Mouse (Mus musculus): ENCODE measurements around the gene Car1. TPM values are rescaled to one million over a fixed set of nuclear protein-coding genes. Genes with fewer than 3 reads are reported as not detected.
"Not testable (repeated sequence)": the region's sequence is repeated elsewhere in the genome, so short reads cannot be mapped to it uniquely, and the experiment has no call there.

Car1 gene
- total and polyA plus RNA-seq, 2 experiments from 2014 or later: 0.17 TPM; not detected in 1

DNA sequence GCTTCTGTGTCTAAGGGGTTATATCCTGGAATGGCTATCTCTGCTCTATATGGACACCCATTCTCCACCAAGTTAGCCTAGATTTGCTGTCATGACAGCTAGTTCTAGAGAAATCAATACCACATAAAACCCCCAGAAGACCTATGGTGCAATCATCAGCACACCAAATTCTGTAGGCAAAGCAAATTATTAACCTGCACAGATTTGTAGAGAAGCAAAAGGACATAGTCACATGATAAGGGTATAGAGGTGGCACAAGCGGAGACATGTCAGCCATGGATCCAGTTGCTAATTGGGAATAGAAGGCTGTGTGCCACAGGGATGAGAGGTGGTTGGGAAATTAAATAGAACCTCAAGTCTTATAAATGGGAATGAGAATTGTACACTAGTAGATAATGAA, 30.8 kb upstream of the Car1 start:
- DNase-seq (ENCODE audit: low spot score) (no peak), ATAC-seq (ENCODE audit: low FRiP score) (no peak)
- TF ChIP-seq CTCF (IDR thresholded peaks at IDR 0.05): no peak
- Histone ChIP-seq H3K4me1 (ENCODE audit: insufficient read depth, low read length) (no peaks in the 10 kb centered on the region), H3K9me3 (ENCODE audit: low read length) (no peaks in the 10 kb centered on the region), H3K4me3 (ENCODE audit: low read depth, low read length) (no peak overlapping the region), H3K27ac (ENCODE audit: low read depth, low read length) (no peak overlapping the region), H3K27me3 (ENCODE audit: insufficient read depth, low read length) (no peaks in the 10 kb centered on the region), H3K36me3 (ENCODE audit: insufficient read depth, low read length) (no peaks in the 10 kb centered on the region), H3K4me2 (ENCODE audit: low read depth, low read length, poor library complexity, severe bottlenecking) (no peak overlapping the region), H3K9ac (replicated peaks; ENCODE audit: low read length, poor library complexity, severe bottlenecking) (no peak overlapping the region)
- 98% methylated on average over 1 of the region's 1 CpGs for WGBS

- TF ChIP-seq CTCF (IDR thresholded peaks at IDR 0.05): no peak
- Histone ChIP-seq H3K27ac (ENCODE audit: low read depth, low read length) (no peak overlapping the region), H3K4me2 (ENCODE audit: low read depth, low read length, poor library complexity, severe bottlenecking) (no peak overlapping the region), H3K4me3 (ENCODE audit: low read depth, low read length) (no peak overlapping the region), H3K9me3 (ENCODE audit: low read length) (no peaks in the 10 kb centered on the region), H3K4me1 (ENCODE audit: insufficient read depth, low read length) (no peaks in the 10 kb centered on the region), H3K9ac (replicated peaks; ENCODE audit: low read length, poor library complexity, severe bottlenecking) (no peak overlapping the region), H3K27me3 (ENCODE audit: insufficient read depth, low read length) (no peaks in the 10 kb centered on the region), H3K36me3 (ENCODE audit: insufficient read depth, low read length) (no peaks in the 10 kb centered on the region)
- ATAC-seq (ENCODE audit: low FRiP score) (no peak), DNase-seq (ENCODE audit: low spot score) (no peak)
Observed at GRCm38 (mm10) chr3:14832766-14833165, 24.6 kb upstream of the Car1 start.

- H3K36me3 ChIP-seq (ENCODE audit: insufficient read depth, low read length): no peaks in the 10 kb centered on the region
- no peak overlapping the region for H3K4me2 ChIP-seq (ENCODE audit: low read depth, low read length, poor library complexity, severe bottlenecking)
- ATAC-seq (ENCODE audit: low FRiP score): no peak
- 84% methylated on average over 5 of the region's 5 CpGs for WGBS
- no peaks in the 10 kb centered on the region for H3K27me3 ChIP-seq (ENCODE audit: insufficient read depth, low read length)
- TF ChIP-seq CTCF (IDR thresholded peaks at IDR 0.05): no peak
- no peak for DNase-seq (ENCODE audit: low spot score)
- no peaks in the 10 kb centered on the region for H3K4me1 ChIP-seq (ENCODE audit: insufficient read depth, low read length)
- H3K27ac ChIP-seq (ENCODE audit: low read depth, low read length): no peak overlapping the region
- H3K9me3 ChIP-seq (ENCODE audit: low read length): no peaks in the 10 kb centered on the region
- no peak overlapping the region for H3K4me3 ChIP-seq (ENCODE audit: low read depth, low read length)
- no peak overlapping the region for H3K9ac ChIP-seq (replicated peaks; ENCODE audit: low read length, poor library complexity, severe bottlenecking)
Observed at GRCm38 (mm10) chr3:14831219-14831835, 23.2 kb upstream of the Car1 start.

- no peak overlapping the region for H3K27ac ChIP-seq (ENCODE audit: low read depth, low read length)
- H3K4me3 ChIP-seq (ENCODE audit: low read depth, low read length): no peak overlapping the region
- no peak overlapping the region for H3K4me2 ChIP-seq (ENCODE audit: low read depth, low read length, poor library complexity, severe bottlenecking)
- TF ChIP-seq CTCF (IDR thresholded peaks at IDR 0.05): no peak
- no peaks in the 10 kb centered on the region for H3K9me3 ChIP-seq (ENCODE audit: low read length)
- no peaks in the 10 kb centered on the region for H3K4me1 ChIP-seq (ENCODE audit: insufficient read depth, low read length)
- H3K9ac ChIP-seq (replicated peaks; ENCODE audit: low read length, poor library complexity, severe bottlenecking): no peak overlapping the region
- no peaks in the 10 kb centered on the region for H3K27me3 ChIP-seq (ENCODE audit: insufficient read depth, low read length)
- H3K36me3 ChIP-seq (ENCODE audit: insufficient read depth, low read length): no peaks in the 10 kb centered on the region
- ATAC-seq (ENCODE audit: low FRiP score) (no peak), DNase-seq (ENCODE audit: low spot score) (no peak)
Observed at GRCm38 (mm10) chr3:14828896-14829295, 20.7 kb upstream of the Car1 start.

- no peak for TF ChIP-seq CTCF (IDR thresholded peaks at IDR 0.05)
- H3K27me3 ChIP-seq (ENCODE audit: insufficient read depth, low read length): no peaks in the 10 kb centered on the region
- H3K36me3 ChIP-seq (ENCODE audit: insufficient read depth, low read length): no peaks in the 10 kb centered on the region
- ATAC-seq (ENCODE audit: low FRiP score) (no peak), DNase-seq (ENCODE audit: low spot score) (no peak)
- no peak overlapping the region for H3K4me3 ChIP-seq (ENCODE audit: low read depth, low read length)
- no peaks in the 10 kb centered on the region for H3K4me1 ChIP-seq (ENCODE audit: insufficient read depth, low read length)
- no peak overlapping the region for H3K4me2 ChIP-seq (ENCODE audit: low read depth, low read length, poor library complexity, severe bottlenecking)
- WGBS: 76% methylated on average over 1 of the region's 1 CpGs
- no peak overlapping the region for H3K27ac ChIP-seq (ENCODE audit: low read depth, low read length)
- H3K9me3 ChIP-seq (ENCODE audit: low read length): no peaks in the 10 kb centered on the region
- no peak overlapping the region for H3K9ac ChIP-seq (replicated peaks; ENCODE audit: low read length, poor library complexity, severe bottlenecking)
Observed at GRCm38 (mm10) chr3:14819844-14820504, 11.8 kb upstream of the Car1 start.

DNA sequence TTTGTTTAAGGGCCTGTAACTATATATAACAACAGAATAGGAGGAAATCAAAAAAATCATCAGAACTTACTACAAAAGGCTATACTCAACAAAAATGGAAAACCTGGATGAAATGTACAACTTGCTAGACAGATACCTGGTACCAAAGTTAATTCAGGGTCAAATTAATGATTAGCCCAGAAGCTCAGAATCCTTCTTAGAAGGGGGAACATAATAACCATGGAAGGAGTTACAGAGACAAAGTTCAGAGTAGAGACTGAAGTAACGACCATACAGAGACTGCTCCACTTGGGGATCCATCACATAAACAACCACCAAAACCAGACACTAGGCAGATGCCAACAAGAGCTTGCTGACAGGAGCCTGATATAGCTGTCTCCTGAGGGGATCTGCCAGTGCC, 7.2 kb upstream of the Car1 start:
- not testable (repeated sequence) for ATAC-seq (ENCODE audit: low FRiP score); H3K4me3 ChIP-seq (ENCODE audit: low read depth, low read length); H3K4me1 ChIP-seq (ENCODE audit: insufficient read depth, low read length); H3K9me3 ChIP-seq (ENCODE audit: low read length); H3K27ac ChIP-seq (ENCODE audit: low read depth, low read length); H3K9ac ChIP-seq (replicated peaks; ENCODE audit: low read length, poor library complexity, severe bottlenecking); H3K27me3 ChIP-seq (ENCODE audit: insufficient read depth, low read length); H3K4me2 ChIP-seq (ENCODE audit: low read depth, low read length, poor library complexity, severe bottlenecking); DNase-seq (ENCODE audit: low spot score); H3K36me3 ChIP-seq (ENCODE audit: insufficient read depth, low read length)
- WGBS: 83% methylated on average over 1 of the region's 1 CpGs
